Mouse (Mus musculus): ENCODE data around the gene Atp1b3.
"Not testable (repeated sequence)": the region's sequence is repeated elsewhere in the genome, so short reads cannot be mapped to it uniquely, and the experiment has no call there.

Gene Atp1b3

DNA sequence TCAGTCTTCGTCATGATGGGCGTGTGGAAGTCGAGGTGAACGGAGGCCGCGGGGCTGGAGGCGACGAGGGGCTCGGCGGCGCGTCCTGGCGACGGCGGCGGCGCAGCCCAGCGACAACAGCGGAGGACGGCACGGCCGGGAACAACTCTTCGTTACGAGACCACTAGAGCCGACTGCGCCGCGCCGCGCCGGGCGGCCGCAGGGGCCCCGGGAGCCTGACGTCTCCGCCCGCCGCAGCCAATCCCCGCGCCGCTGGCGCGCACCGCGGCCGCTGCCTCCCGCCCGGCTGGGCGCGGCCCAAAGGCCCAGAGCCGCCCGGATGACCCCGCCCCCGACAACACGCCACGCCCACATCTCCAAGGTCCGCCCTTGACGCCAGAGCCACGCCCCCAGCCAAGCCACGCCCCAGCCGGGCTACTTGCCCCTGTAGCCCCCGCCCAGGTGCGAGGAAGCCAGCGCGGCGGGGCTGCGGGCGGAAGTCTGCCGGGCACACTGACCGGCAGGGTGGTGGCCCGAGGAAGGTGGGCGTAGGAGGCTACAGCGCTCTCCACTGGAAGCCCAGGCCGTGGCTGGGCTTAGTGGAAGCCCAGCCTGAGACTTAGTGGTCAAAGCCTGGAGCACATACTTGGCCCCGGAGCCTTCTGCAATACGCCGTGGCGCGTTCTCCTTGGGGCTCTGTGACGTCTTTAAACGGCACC lies at the start of gene Atp1b3:
Gene Atp1b3 (minus strand): TSS at position 302 of the 698 bp plus-strand sequence.
- peak; percentile 90 for ATAC-seq (ENCODE audit: insufficient number of reproducible peaks, low FRiP score, low TSS enrichment)

DNA sequence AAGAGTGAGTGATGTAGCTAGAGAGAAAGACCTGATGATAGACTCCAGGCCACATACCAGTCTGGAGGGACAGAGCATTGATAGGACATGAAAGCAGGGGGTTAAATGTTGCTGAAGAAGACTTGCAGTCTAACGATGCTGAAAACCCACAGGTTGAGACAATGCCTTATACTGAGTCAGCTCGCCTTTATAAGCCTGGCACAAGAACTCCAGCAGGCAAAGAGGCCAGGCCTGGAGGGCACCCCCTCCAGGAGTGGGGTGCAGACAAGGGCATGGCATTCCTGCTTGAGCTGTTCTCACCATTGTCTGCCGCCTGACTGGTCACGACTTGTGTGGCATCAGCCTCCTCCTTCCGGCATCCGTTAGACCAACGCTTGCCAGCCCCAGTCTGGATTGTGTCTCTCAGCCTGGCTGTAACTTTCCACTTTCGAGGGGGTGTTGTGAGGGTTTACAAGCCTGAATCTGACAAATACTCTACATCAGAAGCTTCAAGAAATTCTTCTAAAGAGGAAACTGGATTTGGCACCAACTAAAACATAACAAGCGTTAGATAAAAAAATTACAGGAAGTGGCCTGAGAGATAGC lies 48.7 kb upstream of the Atp1b3 start:
- no peak for ATAC-seq (ENCODE audit: insufficient number of reproducible peaks, low FRiP score, low TSS enrichment)

- no peak for ATAC-seq (ENCODE audit: insufficient number of reproducible peaks, low FRiP score, low TSS enrichment)
These were observed 40.1 kb upstream of the Atp1b3 start for GRCm38 (mm10) chr9:96404312-96404711.

GRCm38 (mm10) chr9:96399916-96400315 lies 35.7 kb upstream of the Atp1b3 start:
- ATAC-seq (ENCODE audit: insufficient number of reproducible peaks, low FRiP score, low TSS enrichment) = not testable (repeated sequence)

DNA sequence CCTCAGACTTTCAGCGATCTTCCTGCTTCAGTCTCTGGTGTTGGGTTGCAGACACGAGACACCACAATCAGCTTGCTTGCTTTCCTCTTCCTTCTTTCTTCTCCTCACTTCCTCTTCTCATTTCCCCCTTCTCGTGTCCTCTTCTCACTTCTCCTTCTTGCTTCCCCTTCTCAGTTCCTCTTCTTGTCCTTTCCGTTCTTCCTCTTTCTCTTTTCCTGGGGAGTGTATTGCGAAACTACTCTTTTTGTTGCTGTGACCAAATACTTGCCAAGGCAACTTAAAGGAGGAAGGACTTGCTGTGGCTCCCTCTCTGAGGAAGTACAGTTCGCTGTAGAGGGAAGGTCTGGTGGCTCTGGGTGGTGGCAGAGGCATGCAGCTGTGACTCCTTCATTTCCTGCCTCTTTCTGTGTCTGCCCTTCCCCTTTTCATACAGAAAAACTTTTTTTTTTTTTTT lies 35.2 kb upstream of the Atp1b3 start:
- ATAC-seq (ENCODE audit: insufficient number of reproducible peaks, low FRiP score, low TSS enrichment) = no peak

DNA sequence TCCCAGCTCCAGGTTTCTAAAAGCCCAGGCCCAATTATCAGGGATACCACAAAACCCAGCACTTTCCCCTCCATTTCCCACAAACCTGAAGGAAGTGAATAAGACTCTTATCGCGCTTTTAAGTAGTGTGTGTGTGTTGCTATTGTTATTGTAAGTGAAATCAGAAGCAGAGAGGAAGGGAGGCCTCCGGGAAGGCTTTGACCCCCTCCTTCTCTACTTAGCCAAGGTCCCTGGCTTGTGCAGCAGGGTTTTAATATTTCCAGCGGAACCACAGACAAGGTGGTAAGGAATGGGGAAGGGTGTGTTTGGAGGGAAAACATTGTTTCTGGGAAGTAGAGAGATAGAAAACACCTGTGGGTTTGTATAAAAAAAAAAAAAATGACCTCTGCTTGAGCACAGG lies 34.4 kb upstream of the Atp1b3 start:
- no peak for ATAC-seq (ENCODE audit: insufficient number of reproducible peaks, low FRiP score, low TSS enrichment)

DNA sequence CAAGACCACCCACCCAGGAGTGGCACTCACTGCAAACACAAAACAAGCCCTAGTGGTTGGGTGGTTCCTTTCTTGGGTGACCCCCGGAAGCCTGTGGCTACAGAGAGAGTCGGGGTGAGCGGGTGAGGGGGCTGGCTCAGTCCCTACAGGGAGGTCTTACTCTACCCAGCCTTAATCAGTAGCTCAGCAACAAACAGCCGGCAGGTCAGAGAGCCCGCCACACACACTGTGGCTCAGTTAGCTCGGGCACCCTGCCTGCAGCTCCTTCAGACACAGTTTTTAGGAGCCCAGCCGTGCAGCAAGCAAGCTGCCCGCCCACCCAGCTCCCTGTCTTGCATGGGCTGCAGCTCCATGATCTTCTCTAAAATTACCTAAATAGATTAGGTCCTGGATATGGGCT lies 33.9 kb upstream of the Atp1b3 start:
- no peak for ATAC-seq (ENCODE audit: insufficient number of reproducible peaks, low FRiP score, low TSS enrichment)

- ATAC-seq (ENCODE audit: insufficient number of reproducible peaks, low FRiP score, low TSS enrichment) = no peak
These were observed 30.9 kb upstream of the Atp1b3 start for GRCm38 (mm10) chr9:96394910-96395690.

DNA sequence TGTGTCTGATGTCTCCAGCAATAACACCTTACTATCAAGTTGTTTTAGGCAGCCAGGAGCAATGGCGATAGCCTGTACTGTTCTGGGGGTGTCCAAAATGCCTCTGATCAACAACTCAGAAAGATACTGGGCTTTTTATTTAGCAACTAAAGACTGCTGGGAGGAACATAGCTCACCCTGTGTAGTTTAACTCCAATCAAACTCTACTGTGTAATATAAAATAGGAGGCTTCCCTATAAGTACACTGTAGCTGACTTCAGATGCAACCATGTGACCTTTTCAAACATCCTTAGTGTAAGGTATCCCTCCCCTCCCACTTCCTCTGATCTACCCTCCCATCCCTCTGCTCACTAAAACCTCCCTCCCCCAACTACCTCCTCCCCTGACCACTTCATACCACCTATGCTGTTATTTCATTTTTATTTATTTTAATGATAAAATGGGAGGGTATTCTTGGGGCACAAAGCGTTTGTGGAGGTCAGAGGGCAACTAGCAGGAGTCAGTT lies 29.5 kb upstream of the Atp1b3 start:
- no peak for ATAC-seq (ENCODE audit: insufficient number of reproducible peaks, low FRiP score, low TSS enrichment)

DNA sequence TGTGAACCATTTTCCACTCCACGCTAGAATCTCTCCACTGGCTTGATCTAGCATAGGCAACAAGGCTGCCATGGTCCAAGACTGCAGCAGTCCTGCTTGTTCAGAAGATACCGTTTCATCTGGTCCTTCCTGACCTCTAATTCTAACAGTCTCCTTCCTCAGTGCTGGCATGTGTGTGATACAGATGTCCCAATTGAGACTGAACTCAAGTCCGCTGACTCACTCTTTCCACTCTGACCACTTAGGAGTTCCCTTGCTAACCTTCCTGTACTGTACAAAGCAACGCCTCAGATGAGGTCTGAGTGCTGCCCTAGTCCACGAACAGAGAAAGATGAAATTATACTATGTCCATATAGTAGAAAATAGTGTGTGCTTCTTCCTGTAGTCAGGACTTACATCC lies 28.9 kb upstream of the Atp1b3 start:
- ATAC-seq (ENCODE audit: insufficient number of reproducible peaks, low FRiP score, low TSS enrichment) = no peak

DNA sequence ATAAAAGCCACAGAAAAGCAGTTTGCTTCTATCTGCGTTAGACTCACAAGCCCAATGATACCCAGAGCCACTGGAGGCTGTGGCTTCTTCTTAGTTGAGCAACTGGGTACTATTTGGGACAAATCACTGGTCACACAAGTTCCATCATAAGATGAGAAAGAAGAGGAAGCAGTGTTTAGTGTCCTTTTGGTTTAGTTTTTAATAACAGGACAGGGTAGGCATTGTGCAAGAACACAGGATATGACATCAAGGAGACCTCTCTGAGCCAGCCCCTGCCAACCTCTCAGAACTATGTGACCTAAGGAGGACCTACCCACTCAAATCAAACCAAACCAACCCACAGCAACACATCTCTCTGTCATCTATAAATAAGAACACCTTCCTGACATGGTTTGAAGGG lies 27.7 kb upstream of the Atp1b3 start:
- ATAC-seq (ENCODE audit: insufficient number of reproducible peaks, low FRiP score, low TSS enrichment) = no peak

- no peak for ATAC-seq (ENCODE audit: insufficient number of reproducible peaks, low FRiP score, low TSS enrichment)
These were observed 19.7 kb upstream of the Atp1b3 start for GRCm38 (mm10) chr9:96383714-96384487.

- no peak for ATAC-seq (ENCODE audit: insufficient number of reproducible peaks, low FRiP score, low TSS enrichment)
These were observed 18.5 kb upstream of the Atp1b3 start for GRCm38 (mm10) chr9:96382756-96383155.

DNA sequence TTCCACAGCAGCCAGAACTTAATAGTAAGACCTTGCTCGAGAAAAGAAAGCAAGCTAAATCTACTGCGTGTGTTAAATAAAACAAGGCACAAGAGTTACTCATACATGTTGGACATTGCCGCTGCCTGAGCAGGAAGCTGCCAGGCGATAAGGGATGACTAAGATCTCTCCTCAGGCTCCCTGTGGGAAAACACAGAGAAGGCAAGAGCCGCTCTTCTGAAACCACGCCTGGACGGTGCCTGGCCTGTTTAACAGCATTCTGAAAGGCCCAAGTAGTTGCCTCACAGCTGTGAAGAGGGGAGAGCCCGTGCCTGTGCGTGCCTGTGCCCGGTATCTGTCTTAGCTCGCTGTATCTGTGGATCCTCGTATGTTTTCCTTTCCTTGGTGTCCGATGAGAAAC lies 17.2 kb upstream of the Atp1b3 start:
- no peak for ATAC-seq (ENCODE audit: insufficient number of reproducible peaks, low FRiP score, low TSS enrichment)

GRCm38 (mm10) chr9:96379551-96379950 lies 15.3 kb upstream of the Atp1b3 start:
- ATAC-seq (ENCODE audit: insufficient number of reproducible peaks, low FRiP score, low TSS enrichment) = no peak

- ATAC-seq (ENCODE audit: insufficient number of reproducible peaks, low FRiP score, low TSS enrichment) = no peak
These were observed 14.5 kb upstream of the Atp1b3 start for GRCm38 (mm10) chr9:96378747-96379146.

- no peak for ATAC-seq (ENCODE audit: insufficient number of reproducible peaks, low FRiP score, low TSS enrichment)
These were observed 12.9 kb upstream of the Atp1b3 start for GRCm38 (mm10) chr9:96377096-96377495.

- no peak for ATAC-seq (ENCODE audit: insufficient number of reproducible peaks, low FRiP score, low TSS enrichment)
These were observed 11.6 kb upstream of the Atp1b3 start for GRCm38 (mm10) chr9:96375819-96376218.

GRCm38 (mm10) chr9:96371075-96371474 lies 6.8 kb upstream of the Atp1b3 start:
- ATAC-seq (ENCODE audit: insufficient number of reproducible peaks, low FRiP score, low TSS enrichment) = no peak

- no peak for ATAC-seq (ENCODE audit: insufficient number of reproducible peaks, low FRiP score, low TSS enrichment)
These were observed 5.6 kb upstream of the Atp1b3 start for GRCm38 (mm10) chr9:96369654-96370384.

Measured in cerebellum, adult (tissue).